Mouse (Mus musculus) 416B (cell line): ENCODE results near the gene Kif16b.

Source experiments
- DNase-seq: peaks from one replicate; pipeline ENCODE4 v3.0.0; 2011; ENCODE audit warnings: low read depth

Kif16b gene

DNA sequence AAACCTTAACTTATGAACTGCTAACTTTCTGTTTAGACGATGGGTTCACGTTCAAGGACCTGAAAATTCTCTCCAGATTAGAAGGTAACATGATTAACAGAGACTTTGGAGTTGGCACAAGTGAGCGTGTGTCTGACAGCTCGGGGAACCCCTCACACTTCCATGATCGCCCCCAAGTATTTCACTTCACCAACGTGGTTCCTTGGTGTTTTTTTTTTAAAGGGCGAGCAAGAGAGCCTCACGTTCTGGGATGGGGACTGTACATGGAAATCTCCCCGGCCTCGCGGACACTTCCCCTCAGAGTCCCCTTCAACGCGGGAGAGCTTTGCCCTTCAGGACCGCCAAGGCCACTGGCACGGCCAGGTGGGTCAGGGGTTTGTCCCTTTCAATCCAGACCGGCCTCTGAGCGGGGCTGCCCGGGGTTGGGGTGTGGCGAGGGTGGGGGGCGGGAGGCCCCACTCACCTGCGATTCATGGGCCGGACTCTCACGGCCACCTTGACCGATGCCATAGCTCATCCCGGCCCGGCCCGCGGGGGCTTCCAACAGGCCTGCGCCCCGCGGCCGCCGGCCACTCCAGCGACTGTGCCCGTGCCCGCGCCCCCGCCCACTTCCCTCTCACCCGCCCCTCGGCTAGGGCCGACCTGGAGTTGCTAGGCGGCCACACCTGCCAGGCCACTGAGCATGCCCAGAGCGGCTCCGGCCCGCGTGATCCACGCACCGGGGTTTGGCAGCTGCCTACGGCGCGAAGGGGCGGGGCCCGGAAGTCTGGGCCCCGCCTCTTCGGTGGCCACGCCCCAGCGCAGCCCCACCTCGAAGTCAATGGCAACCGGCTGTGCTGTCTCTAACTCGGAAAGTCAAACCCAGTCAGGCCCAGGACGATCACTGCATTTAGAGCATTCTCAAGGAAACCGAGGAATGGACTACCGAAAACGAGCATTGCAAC, at the start of gene Kif16b:
Gene Kif16b, minus strand, starts transcription at position 670 of the 944 bp plus-strand sequence.
- DNase-seq: peak; percentile 92

- DNase-seq: no peak
Measured at GRCm38 (mm10) chr2:142940899-142941642, 39.7 kb upstream of the Kif16b start.

DNA sequence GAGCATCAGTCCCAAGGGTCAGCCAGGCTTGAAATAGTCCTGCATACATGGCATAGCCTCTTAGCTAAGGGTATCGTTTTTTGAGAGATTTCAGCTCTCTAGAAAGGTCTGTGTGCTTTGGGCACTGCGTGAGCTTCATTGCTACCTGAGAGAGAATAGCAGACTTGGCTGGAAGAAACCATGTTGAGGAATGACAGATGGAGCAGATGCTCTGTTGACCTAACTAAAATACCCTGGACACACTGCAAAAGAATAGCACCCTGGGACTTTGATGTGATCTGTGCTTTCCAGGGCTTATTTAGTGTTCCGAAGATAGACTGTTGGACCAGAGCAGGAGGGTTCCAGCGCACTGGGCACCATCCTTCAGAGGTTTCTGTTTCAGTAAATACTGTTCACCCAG, 29.1 kb upstream of the Kif16b start:
- no peak for DNase-seq

GRCm38 (mm10) chr2:142929226-142930112, 28.1 kb upstream of the Kif16b start:
- peak; percentile 50 for DNase-seq

DNA sequence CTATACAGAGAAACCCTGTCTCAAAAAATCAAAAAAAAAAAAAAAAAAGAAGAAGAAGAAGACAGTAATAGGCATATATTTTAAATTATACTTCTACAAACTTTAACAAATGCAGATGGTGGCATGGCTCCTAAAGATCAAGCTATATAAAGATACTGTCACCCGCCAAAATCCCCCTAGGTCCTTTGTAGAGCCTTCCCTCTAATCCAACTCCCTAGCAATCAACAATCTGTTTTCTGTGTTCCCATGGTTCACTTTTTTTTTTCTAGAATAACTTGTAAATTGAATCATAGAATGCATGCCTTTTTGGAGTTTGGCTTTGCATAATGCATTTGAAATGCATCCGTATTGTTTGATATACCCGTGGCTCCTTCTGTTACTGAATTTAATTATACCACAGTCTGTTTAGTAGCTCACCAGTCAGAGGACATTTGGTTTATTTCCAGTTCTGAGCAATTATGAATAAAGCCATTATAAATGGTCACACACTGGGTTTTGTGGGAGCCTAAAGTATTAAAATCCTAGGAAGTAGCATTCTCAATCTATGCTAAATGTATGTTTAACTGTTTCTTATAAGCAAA, 9.6 kb upstream of the Kif16b start:
- no peak for DNase-seq

DNA sequence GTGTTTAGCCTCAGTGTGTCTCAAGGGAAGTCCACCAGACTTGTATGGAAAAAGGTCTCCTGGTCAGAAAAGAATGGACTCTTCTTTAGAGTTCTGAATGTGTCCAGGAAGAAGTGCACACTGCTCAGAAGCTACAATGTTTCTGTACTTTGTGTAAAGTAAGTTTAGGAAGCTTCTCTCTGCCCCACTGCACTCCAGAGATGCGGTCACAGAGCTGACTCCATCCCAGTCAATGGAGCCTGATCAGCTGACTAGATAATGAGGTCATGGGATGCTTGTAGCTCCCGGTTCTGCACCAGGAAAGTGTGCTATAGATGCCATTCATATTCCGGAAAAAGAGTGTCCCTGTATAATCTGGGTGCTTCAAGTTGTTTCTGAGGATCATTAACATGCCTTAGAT, 7.9 kb upstream of the Kif16b start:
- DNase-seq: no peak

- DNase-seq: no peak
Measured at GRCm38 (mm10) chr2:142907056-142907455, 5.7 kb upstream of the Kif16b start.

- DNase-seq: peak; percentile 96
Measured at GRCm38 (mm10) chr2:142902905-142903895, 1.9 kb upstream of the Kif16b start.

DNA sequence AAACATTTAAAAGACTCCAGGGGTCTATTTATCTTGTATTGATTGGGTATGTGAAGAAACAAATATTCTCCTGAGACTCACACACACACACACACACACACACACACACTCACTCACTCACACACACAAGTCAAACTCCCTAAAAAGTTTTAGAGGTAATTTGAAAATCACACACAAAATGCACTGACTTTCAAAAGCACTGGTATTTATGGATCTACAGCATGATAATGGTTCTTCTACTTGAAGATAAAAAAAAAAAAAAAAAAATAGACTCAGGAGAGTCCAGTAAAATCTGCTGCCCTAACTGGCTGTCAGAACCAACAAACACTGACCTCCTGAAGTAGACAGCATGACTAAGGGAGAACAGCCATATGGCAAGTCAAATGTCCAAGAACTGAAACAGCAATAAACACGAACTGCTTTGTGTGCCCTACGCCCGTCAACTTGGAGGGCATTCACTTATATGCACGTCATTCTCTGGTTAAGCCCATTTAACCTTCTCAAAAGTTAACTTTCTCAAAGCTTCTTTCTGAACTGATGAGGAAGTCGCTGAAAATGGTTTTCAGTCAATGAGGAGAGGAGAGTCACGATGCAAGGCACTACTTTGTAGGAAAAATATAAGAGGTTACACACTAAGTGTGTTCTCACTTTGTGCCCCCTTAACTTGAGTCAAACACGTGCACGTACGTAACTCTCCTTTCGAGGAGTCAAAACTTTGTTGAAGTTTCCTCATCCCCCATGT, 1.0 kb downstream of the Kif16b start:
- DNase-seq: peak; percentile 71

DNA sequence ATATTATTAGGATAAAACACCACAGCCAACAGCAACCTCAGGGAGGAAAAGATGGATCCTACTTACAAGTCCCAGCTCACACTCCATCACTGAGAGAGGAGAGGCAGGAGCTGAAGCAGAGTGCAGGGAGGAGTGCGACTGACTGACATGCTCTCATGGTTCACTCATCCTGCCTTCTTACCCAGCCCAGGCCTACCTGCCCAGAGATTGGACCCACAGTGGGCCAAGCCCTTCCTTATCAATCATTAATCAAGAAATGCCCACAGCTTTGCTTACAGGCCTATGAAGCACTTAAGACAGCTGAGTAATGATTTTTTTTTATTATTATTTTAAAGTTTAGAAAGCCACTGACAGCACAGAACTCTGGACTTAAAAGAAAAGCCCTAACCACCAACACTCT, 7.6 kb downstream of the Kif16b start:
- DNase-seq: no peak

DNA sequence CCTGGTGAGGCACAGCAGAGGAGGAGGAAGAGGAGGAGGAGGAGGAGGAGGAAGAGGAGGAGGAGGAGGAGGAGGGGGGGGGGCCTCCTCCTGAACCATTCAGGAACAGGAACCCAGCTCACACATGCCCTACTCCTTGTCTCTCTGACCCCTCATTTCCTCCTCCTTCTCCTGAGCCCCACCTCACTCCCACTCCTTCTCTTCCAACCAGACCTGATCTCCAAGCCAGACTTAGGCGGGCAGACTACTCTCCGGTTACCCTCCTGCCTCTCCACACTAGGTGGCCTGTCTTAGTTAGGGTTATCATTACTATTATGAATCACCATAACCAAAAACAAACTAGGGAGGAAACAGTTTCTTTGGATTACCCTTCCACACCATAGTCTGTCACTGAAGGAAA, 10.0 kb downstream of the Kif16b start:
- DNase-seq: no peak

GRCm38 (mm10) chr2:142884456-142884855, 16.9 kb downstream of the Kif16b start:
- DNase-seq: no peak

GRCm38 (mm10) chr2:142883625-142883994, 17.7 kb downstream of the Kif16b start:
- DNase-seq: no peak

DNA sequence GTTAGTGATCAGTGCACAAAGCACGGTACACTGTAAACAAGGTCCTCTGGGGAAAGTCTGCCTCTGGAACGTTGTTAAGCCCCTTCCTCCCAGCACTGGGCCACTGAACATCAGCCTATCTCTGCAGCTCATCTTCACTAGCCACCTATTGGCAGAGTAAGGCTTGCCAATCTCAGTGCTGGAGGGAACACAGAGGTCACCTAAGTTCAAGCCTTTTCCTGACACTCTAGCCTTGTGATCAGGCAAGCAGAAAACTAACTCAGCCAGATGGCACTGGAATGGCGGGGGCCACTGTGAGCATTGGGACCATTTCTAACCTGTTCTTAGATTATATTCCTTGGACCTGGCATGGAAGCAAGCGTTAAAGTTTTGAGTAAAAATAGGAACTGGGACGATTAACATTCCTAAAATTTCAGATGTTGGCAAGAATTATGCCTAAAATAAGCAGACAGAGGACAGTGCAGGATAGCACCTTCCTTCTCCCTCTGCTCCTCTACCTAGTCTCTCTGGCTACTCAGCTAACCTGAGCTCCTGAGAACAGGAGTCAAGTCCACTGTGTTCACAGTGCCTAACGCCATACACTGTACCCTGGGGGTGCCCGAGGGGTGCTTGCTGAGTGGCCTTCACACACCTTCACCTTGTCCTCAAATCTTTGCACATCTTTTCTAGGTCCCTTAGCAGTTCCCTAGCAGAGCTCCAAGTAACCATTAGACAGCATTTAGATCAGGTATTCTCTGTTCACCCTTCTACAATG, 18.3 kb downstream of the Kif16b start:
- DNase-seq: no peak

GRCm38 (mm10) chr2:142882466-142882865, 18.9 kb downstream of the Kif16b start:
- no peak for DNase-seq

DNA sequence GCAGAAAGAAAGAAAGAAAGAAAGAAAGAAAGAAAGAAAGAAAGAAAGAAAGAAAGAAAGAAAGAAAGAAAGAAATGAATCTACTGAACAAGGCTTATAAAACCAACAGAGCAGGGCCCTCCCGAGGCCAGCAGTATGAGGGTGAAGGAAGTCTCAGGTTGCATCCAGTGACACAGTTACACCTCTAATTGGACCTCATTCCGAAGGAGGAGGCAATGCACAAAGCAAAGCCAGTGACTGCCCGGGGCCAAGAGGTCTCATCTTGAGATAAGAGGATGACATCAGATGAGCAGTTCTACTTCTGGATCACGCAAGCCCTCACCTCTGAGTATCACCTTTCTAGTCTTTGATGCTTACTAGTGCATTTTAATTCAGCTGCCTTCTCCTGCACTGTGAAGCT, 20.2 kb downstream of the Kif16b start:
- DNase-seq: no peak

- no peak for DNase-seq
Measured at GRCm38 (mm10) chr2:142879257-142879818, 22.0 kb downstream of the Kif16b start.

- DNase-seq: no peak
Measured at GRCm38 (mm10) chr2:142876636-142877035, 24.7 kb downstream of the Kif16b start.

DNA sequence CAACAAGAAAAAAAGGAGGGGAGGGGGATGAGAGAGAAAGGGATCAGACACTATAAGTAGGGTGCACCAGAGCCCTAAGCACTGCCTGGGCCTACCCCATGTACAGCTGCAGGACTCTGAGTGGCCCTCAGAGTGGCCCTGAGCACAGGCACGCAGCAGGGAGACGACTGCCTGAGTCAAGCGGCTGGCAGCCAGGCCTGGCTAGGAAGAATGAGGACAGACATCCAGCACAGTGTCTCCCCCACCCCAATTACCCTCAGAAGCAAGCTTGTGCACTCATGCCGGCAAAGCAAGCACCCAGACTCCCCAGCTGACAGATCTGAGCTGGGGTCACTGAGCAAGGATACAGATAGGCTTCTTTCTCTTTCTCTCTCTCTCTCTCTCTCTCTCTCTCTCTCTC, 25.4 kb downstream of the Kif16b start:
- DNase-seq: no peak
